Mouse (Mus musculus) C2C12 (cell line): ENCODE results near the gene Elavl2. TPM values are rescaled to one million over a fixed set of nuclear protein-coding genes. Genes with fewer than 3 reads are reported as not detected.

Experiments
- H3K27me3 ChIP-seq: one replicate; pipeline ENCODE4 v1.6.1; 2011; ENCODE audit not compliant: control insufficient read depth, insufficient read depth, insufficient read length
- H3K36me3 ChIP-seq: one replicate; pipeline ENCODE4 v1.6.1; 2011; ENCODE audit not compliant: control insufficient read depth, insufficient read depth
- H3K4me3 ChIP-seq: one replicate; pipeline ENCODE4 v1.5.1; 2011; ENCODE audit warnings: mild to moderate bottlenecking, control low read depth; ENCODE audit not compliant: poor library complexity, insufficient read depth, severe bottlenecking
- H3K79me2 ChIP-seq: one replicate; pipeline ENCODE4 v1.6.1; 2011; ENCODE audit not compliant: control insufficient read depth, insufficient read depth
- H3K79me3 ChIP-seq: one replicate; pipeline ENCODE4 v1.6.1; 2011; ENCODE audit warnings: low read depth, control low read depth
- H3ac ChIP-seq: one replicate; pipeline ENCODE3; 2011; ENCODE audit warnings: low read depth; ENCODE audit not compliant: control insufficient read depth, insufficient read length
- CEBPB ChIP-seq: IDR thresholded peaks from one replicate; pipeline ENCODE4 v1.6.1; 2011; ENCODE audit warnings: low read depth, mild to moderate bottlenecking, control low read depth, moderate library complexity
- CTCF ChIP-seq: IDR thresholded peaks from one replicate; pipeline ENCODE4 v1.5.1; 2011; ENCODE audit not compliant: control insufficient read depth, insufficient read depth, insufficient read length
- FOSL1 ChIP-seq: IDR thresholded peaks from one replicate; pipeline ENCODE4 v1.8.0; 2011; ENCODE audit warnings: mild to moderate bottlenecking, low read length; ENCODE audit not compliant: poor library complexity, insufficient read depth, severe bottlenecking
- MAX ChIP-seq: IDR thresholded peaks from one replicate; pipeline ENCODE4 v1.6.1; 2011; ENCODE audit warnings: mild to moderate bottlenecking, control low read depth
- MYOD1 ChIP-seq: IDR thresholded peaks from one replicate; pipeline ENCODE4 v1.6.1; 2011; ENCODE audit warnings: low read depth; ENCODE audit not compliant: control insufficient read depth, insufficient read length
- MYOG ChIP-seq: IDR thresholded peaks from one replicate; pipeline ENCODE4 v1.6.1; 2011; ENCODE audit not compliant: control insufficient read depth, insufficient read length; ENCODE audit errors: extremely low read depth
- USF1 ChIP-seq: IDR thresholded peaks from one replicate; pipeline ENCODE4 v1.6.1; 2011; ENCODE audit warnings: low read depth, mild to moderate bottlenecking, control low read depth, moderate library complexity
- microRNA-seq: library from miRNA; unstranded; fragments of <30 nt; microRNA quantifications from one replicate; pipeline ENCODE4, GENCODE M21; 2019; ENCODE audit warnings: borderline microRNAs expressed
- polyA plus RNA-seq: library from polyadenylated mRNA; unstranded; fragments of >200 nt; fragmentation: generic; extraction: Trizol; gene quantifications from one replicate; pipeline ENCODE4 v1.2.1, GENCODE M21; 2012; ENCODE audit warnings: missing spikeins

Gene Elavl2
- polyA plus RNA-seq, 1 experiment: 0.20 TPM

DNA sequence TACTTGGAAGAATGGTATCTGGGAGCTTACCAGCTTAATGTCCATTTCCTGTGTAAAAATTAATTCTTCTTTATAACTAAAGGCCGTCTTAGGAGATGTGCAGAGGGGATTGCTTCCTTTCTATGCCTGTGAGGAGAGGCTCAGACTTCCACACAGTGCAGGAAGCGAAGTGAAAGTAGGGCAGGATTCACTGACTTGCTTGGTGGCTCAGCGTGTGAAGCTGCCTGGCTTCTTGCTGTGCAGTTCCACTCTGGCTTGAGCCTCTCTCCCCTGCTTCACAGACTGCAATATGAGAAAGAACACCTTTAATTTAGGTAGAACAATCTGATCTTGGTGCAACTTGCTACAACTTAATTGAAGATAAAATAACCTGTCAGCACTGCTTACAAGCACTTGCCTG, 172.2 kb downstream of the Elavl2 start:
- Histone ChIP-seq H3K36me3 (no peaks in the 10 kb centered on the region), H3K79me3 (no peaks in the 10 kb centered on the region), H3ac (no peak overlapping the region), H3K27me3 (no peaks in the 10 kb centered on the region), H3K4me3 (no peak overlapping the region), H3K79me2 (no peaks in the 10 kb centered on the region)
- TF ChIP-seq USF1 (no peak), MYOD1 (no peak), MYOG (no peak), CEBPB (no peak), MAX (no peak), CTCF (no peak)

DNA sequence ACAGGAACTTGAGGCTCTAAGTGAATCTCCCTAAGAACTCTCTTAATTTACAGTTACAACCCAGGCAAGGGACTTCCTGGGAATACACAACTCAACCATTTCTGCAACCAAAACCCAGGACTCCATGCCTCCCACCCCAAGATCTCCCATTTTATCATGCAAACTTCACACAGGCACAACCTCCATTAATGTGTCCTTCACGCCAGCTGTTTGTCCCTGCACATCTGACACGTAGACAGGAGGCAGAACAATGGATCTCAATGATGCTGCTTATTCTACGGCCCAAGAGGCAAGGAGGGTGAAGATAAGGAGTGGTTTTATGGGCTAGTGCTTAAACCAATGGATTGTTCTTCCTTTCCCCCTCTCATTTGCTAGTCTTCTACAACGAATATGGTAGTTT, 176.8 kb downstream of the Elavl2 start:
- no peak overlapping the region for H3K4me3 ChIP-seq
- no peaks in the 10 kb centered on the region for H3K79me3 ChIP-seq
- H3K27me3 ChIP-seq: no peaks in the 10 kb centered on the region
- TF ChIP-seq CTCF (no peak), USF1 (no peak), MYOG (no peak), FOSL1 (no peak), MAX (no peak), CEBPB (no peak), MYOD1 (no peak)
- H3ac ChIP-seq: no peak overlapping the region
- no peaks in the 10 kb centered on the region for H3K36me3 ChIP-seq
- no peaks in the 10 kb centered on the region for H3K79me2 ChIP-seq

DNA sequence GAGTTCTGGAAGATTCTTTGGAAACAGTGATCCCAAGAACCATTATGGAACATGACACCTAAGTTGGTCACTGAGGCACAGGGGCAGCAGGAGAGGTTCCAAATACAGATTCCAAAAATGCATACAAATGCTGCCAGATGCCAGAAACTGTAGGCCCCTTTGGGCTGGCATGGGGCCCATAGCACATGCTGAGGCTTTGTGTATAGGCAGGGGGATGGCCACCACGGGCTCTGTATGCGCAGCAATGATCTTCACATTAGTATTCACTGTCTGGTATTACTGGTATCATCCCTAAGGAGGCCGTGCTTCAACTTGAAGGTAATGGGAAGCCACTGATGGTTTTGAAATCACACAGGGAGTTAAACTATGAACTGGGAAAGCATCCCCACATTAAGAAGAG, 181.3 kb downstream of the Elavl2 start:
- no peaks in the 10 kb centered on the region for H3K36me3 ChIP-seq
- TF ChIP-seq CTCF: no peak
- no peaks in the 10 kb centered on the region for H3K79me3 ChIP-seq
- H3K4me3 ChIP-seq: no peak overlapping the region
- no peaks in the 10 kb centered on the region for H3K79me2 ChIP-seq
- H3K27me3 ChIP-seq: no peaks in the 10 kb centered on the region
- H3ac ChIP-seq: no peak overlapping the region

GRCm38 (mm10) chr4:91213917-91214316, 186.7 kb downstream of the Elavl2 start:
- no peaks in the 10 kb centered on the region for H3K79me3 ChIP-seq
- no peak for TF ChIP-seq CTCF
- no peak for TF ChIP-seq USF1
- TF ChIP-seq MAX: no peak
- no peak for TF ChIP-seq MYOG
- TF ChIP-seq MYOD1: no peak
- no peak for TF ChIP-seq FOSL1
- TF ChIP-seq CEBPB: no peak
- no peak overlapping the region for H3ac ChIP-seq
- H3K4me3 ChIP-seq: no peak overlapping the region
- H3K36me3 ChIP-seq: no peaks in the 10 kb centered on the region
- no peaks in the 10 kb centered on the region for H3K79me2 ChIP-seq
- H3K27me3 ChIP-seq: no peaks in the 10 kb centered on the region

GRCm38 (mm10) chr4:91208415-91209292, 191.9 kb downstream of the Elavl2 start:
- H3K27me3 ChIP-seq: no peaks in the 10 kb centered on the region
- H3K36me3 ChIP-seq: no peaks in the 10 kb centered on the region
- no peaks in the 10 kb centered on the region for H3K79me3 ChIP-seq
- H3K4me3 ChIP-seq: no peak overlapping the region
- H3ac ChIP-seq: no peak overlapping the region
- no peak for TF ChIP-seq USF1
- no peak for TF ChIP-seq MAX
- no peak for TF ChIP-seq FOSL1
- TF ChIP-seq MYOD1: no peak
- no peak for TF ChIP-seq CTCF
- TF ChIP-seq CEBPB: no peak
- no peak for TF ChIP-seq MYOG
- no peaks in the 10 kb centered on the region for H3K79me2 ChIP-seq

Small RNA genes within 50 kb of the gene (microRNA-seq; reads per million reads assigned to microRNA genes)
- not detected for gene Mir6402
